Mouse (Mus musculus): Measurements from ENCODE around the gene Srpk3. TPM values are rescaled to one million over a fixed set of nuclear protein-coding genes. Genes with fewer than 3 reads are reported as not detected.
A peak's percentile ranks its signal among the peaks of the same experiment; 100 is the strongest.
"Not testable (repeated sequence)": the region's sequence is repeated elsewhere in the genome, so short reads cannot be mapped to it uniquely, and the experiment has no call there.

The Srpk3 gene
- polyA plus RNA-seq (2016; fragmentation: Nextera tagmentation; extraction: Ambion mirVana) = 1.1 and 1.6 TPM in 2 replicates

- no peaks in the 10 kb centered on the region for H3K9me3 ChIP-seq (replicated peaks)
- DNase-seq (ENCODE audit: low spot score) = no peak
- 66% methylated on average over 9 of the region's 9 CpGs for WGBS
- H3K27me3 ChIP-seq (ENCODE audit: low read depth, poor library complexity, severe bottlenecking) = peaks cover 92% of the 10 kb centered on the region
- peaks cover 33% of the 10 kb centered on the region for H3K36me3 ChIP-seq
- H3K4me1 ChIP-seq = peaks cover 6% of the 10 kb centered on the region; the same call in 1 of the 2 replicates
- H3K4me3 ChIP-seq = no peak within 1 kb of the TSS
- no peak within 1 kb of the TSS for H3K27ac ChIP-seq
Observed at GRCm38 (mm10) chrX:73774168-73774760, at the start of gene Srpk3. Gene Srpk3 (plus strand): TSS chrX:73774405.

- peaks cover 43% of the 10 kb centered on the region for H3K27me3 ChIP-seq (ENCODE audit: low read depth, poor library complexity, severe bottlenecking)
- no peak for DNase-seq (ENCODE audit: low spot score)
- H3K9me3 ChIP-seq (replicated peaks) = no peaks in the 10 kb centered on the region
- no peak overlapping the region for H3K4me3 ChIP-seq
- H3K27ac ChIP-seq = no peak overlapping the region
- 56% methylated on average over 1 of the region's 1 CpGs for WGBS
- H3K4me1 ChIP-seq = no peaks in the 10 kb centered on the region
- no peaks in the 10 kb centered on the region for H3K36me3 ChIP-seq
Observed at GRCm38 (mm10) chrX:73730908-73731307, 43.3 kb upstream of the Srpk3 start.

- Histone ChIP-seq H3K27ac (no peak overlapping the region), H3K36me3 (no peaks in the 10 kb centered on the region), H3K4me1 (no peaks in the 10 kb centered on the region), H3K4me3 (no peak overlapping the region), H3K27me3 (ENCODE audit: low read depth, poor library complexity, severe bottlenecking) (peaks cover 54% of the 10 kb centered on the region), H3K9me3 (replicated peaks) (no peaks in the 10 kb centered on the region)
- 80% methylated on average over 1 of the region's 1 CpGs for WGBS
- DNase-seq (ENCODE audit: low spot score) = no peak
Observed at GRCm38 (mm10) chrX:73738155-73738554, 36.0 kb upstream of the Srpk3 start.

GRCm38 (mm10) chrX:73739151-73739550, 35.1 kb upstream of the Srpk3 start:
- H3K4me3 ChIP-seq = no peak overlapping the region
- H3K27ac ChIP-seq = no peak overlapping the region
- WGBS = 79% methylated on average over 5 of the region's 5 CpGs
- H3K27me3 ChIP-seq (ENCODE audit: low read depth, poor library complexity, severe bottlenecking) = peaks cover 46% of the 10 kb centered on the region
- H3K36me3 ChIP-seq = no peaks in the 10 kb centered on the region
- no peaks in the 10 kb centered on the region for H3K4me1 ChIP-seq
- no peaks in the 10 kb centered on the region for H3K9me3 ChIP-seq (replicated peaks)
- DNase-seq (ENCODE audit: low spot score) = no peak

- WGBS = 93% methylated on average over 7 of the region's 7 CpGs
- not testable (repeated sequence) for H3K4me1 ChIP-seq; H3K27ac ChIP-seq; DNase-seq (ENCODE audit: low spot score); H3K4me3 ChIP-seq; H3K9me3 ChIP-seq (replicated peaks); H3K36me3 ChIP-seq
- H3K27me3 ChIP-seq (ENCODE audit: low read depth, poor library complexity, severe bottlenecking) = peaks cover 39% of the 10 kb centered on the region
Observed at GRCm38 (mm10) chrX:73739841-73740240, 34.4 kb upstream of the Srpk3 start.

GRCm38 (mm10) chrX:73744774-73745481, 29.3 kb upstream of the Srpk3 start:
- peaks cover 11% of the 10 kb centered on the region; the same call in 1 of the 2 replicates for H3K27me3 ChIP-seq (ENCODE audit: low read depth, poor library complexity, severe bottlenecking)
- no peaks in the 10 kb centered on the region for H3K4me1 ChIP-seq
- no peaks in the 10 kb centered on the region for H3K36me3 ChIP-seq
- 80% methylated on average over 1 of the region's 1 CpGs for WGBS
- H3K27ac ChIP-seq = no peak overlapping the region
- DNase-seq (ENCODE audit: low spot score) = no peak
- no peak overlapping the region for H3K4me3 ChIP-seq
- H3K9me3 ChIP-seq (replicated peaks) = no peaks in the 10 kb centered on the region

GRCm38 (mm10) chrX:73748977-73749376, 25.2 kb upstream of the Srpk3 start:
- Histone ChIP-seq H3K27ac (no peak overlapping the region), H3K9me3 (replicated peaks) (no peaks in the 10 kb centered on the region), H3K36me3 (no peaks in the 10 kb centered on the region), H3K27me3 (ENCODE audit: low read depth, poor library complexity, severe bottlenecking) (peaks cover 33% of the 10 kb centered on the region), H3K4me3 (no peak overlapping the region), H3K4me1 (no peaks in the 10 kb centered on the region)
- no peak for DNase-seq (ENCODE audit: low spot score)
- 96% methylated on average over 1 of the region's 1 CpGs for WGBS

GRCm38 (mm10) chrX:73756334-73757140, 17.7 kb upstream of the Srpk3 start, which contains the start of gene Plxnb3:
Gene Plxnb3 (plus strand): TSS chrX:73757090.
- no peak within 1 kb of the TSS for H3K4me3 ChIP-seq
- H3K27me3 ChIP-seq (ENCODE audit: low read depth, poor library complexity, severe bottlenecking) = peaks cover 81% of the 10 kb centered on the region
- no peak within 1 kb of the TSS for H3K27ac ChIP-seq

GRCm38 (mm10) chrX:73758611-73759290, 15.5 kb upstream of the Srpk3 start:
- no peaks in the 10 kb centered on the region for H3K9me3 ChIP-seq (replicated peaks)
- no peaks in the 10 kb centered on the region for H3K36me3 ChIP-seq
- WGBS = 89% methylated on average over 13 of the region's 13 CpGs
- H3K4me3 ChIP-seq = no peak overlapping the region
- peaks cover 84% of the 10 kb centered on the region for H3K27me3 ChIP-seq (ENCODE audit: low read depth, poor library complexity, severe bottlenecking)
- no peaks in the 10 kb centered on the region for H3K4me1 ChIP-seq
- H3K27ac ChIP-seq = no peak overlapping the region
- DNase-seq (ENCODE audit: low spot score) = no peak

More at GRCm38 (mm10) chrX:73756334-73757140, 17.7 kb upstream of the Srpk3 start, which contains the start of gene Plxnb3:
- WGBS = 72% methylated on average over 5 of the region's 5 CpGs
- Histone ChIP-seq H3K36me3 (no peaks in the 10 kb centered on the region), H3K4me1 (no peaks in the 10 kb centered on the region), H3K9me3 (replicated peaks) (no peaks in the 10 kb centered on the region)
- no peak for DNase-seq (ENCODE audit: low spot score)

- 60% methylated on average over 1 of the region's 1 CpGs for WGBS
- no peak overlapping the region for H3K4me3 ChIP-seq
- no peak for DNase-seq (ENCODE audit: low spot score)
Observed at GRCm38 (mm10) chrX:73765311-73765710, 8.9 kb upstream of the Srpk3 start.

GRCm38 (mm10) chrX:73767267-73767666, 6.9 kb upstream of the Srpk3 start:
- WGBS = 54% methylated on average over 9 of the region's 9 CpGs
- Histone ChIP-seq H3K27ac (no peak overlapping the region), H3K9me3 (replicated peaks) (no peaks in the 10 kb centered on the region), H3K4me1 (no peaks in the 10 kb centered on the region), H3K27me3 (ENCODE audit: low read depth, poor library complexity, severe bottlenecking) (peaks cover 87% of the 10 kb centered on the region), H3K4me3 (no peak overlapping the region), H3K36me3 (no peaks in the 10 kb centered on the region)
- peak; percentile 38 for DNase-seq (ENCODE audit: low spot score)

More at GRCm38 (mm10) chrX:73765311-73765710, 8.9 kb upstream of the Srpk3 start:
- H3K4me1 ChIP-seq = no peaks in the 10 kb centered on the region
- no peaks in the 10 kb centered on the region for H3K9me3 ChIP-seq (replicated peaks)
- H3K27me3 ChIP-seq (ENCODE audit: low read depth, poor library complexity, severe bottlenecking) = peaks cover 77% of the 10 kb centered on the region
- no peaks in the 10 kb centered on the region for H3K36me3 ChIP-seq
- no peak overlapping the region for H3K27ac ChIP-seq

- H3K27ac ChIP-seq = no peak overlapping the region
- 74% methylated on average over 10 of the region's 10 CpGs for WGBS
- no peak for DNase-seq (ENCODE audit: low spot score)
- peaks cover 40% of the 10 kb centered on the region for H3K36me3 ChIP-seq
- H3K27me3 ChIP-seq (ENCODE audit: low read depth, poor library complexity, severe bottlenecking) = peaks cover 89% of the 10 kb centered on the region
- H3K4me1 ChIP-seq = peaks cover 6% of the 10 kb centered on the region; the same call in 1 of the 2 replicates
- no peaks in the 10 kb centered on the region for H3K9me3 ChIP-seq (replicated peaks)
- H3K4me3 ChIP-seq = no peak overlapping the region
Observed at GRCm38 (mm10) chrX:73774802-73775483, 738 bp downstream of the Srpk3 start.

All from limb, embryonic 10.5 days (tissue).